Mouse (Mus musculus) thymus, adult 2 months (tissue): Measurements from ENCODE around the gene March7.

Experiments
- CTCF ChIP-seq: fragments of 200-500 bp; IDR thresholded peaks from 2 replicates; pipeline ENCODE4 v1.5.1; 2012; ENCODE audit warnings: mild to moderate bottlenecking, control low read depth, low read length, moderate library complexity, borderline replicate concordance; ENCODE audit not compliant: control insufficient read depth, poor library complexity, insufficient read depth; ENCODE audit errors: extremely low read depth
- POLR2A ChIP-seq: fragments of 200-500 bp; IDR thresholded peaks from 2 replicates; pipeline ENCODE4 v1.6.1; 2012; ENCODE audit warnings: mild to moderate bottlenecking, low read length, control low read depth, moderate library complexity; ENCODE audit not compliant: control insufficient read depth, poor library complexity, insufficient read depth; ENCODE audit errors: extremely low read depth

- TF ChIP-seq CTCF = no peak
- no peak for TF ChIP-seq POLR2A
Observed at GRCm38 (mm10) chr2:60269856-60270479, 60.3 kb downstream of the March7 start.
